Mouse (Mus musculus): ENCODE data around the gene Pax5.

- TF ChIP-seq CTCF (IDR thresholded peaks at IDR 0.05; ENCODE audit: control insufficient read depth, insufficient read depth, insufficient read length) = no peak
- no peak for TF ChIP-seq MAX (IDR thresholded peaks at IDR 0.05)
- TF ChIP-seq CEBPB (IDR thresholded peaks at IDR 0.05; ENCODE audit: low read depth) = no peak
Measured at GRCm38 (mm10) chr4:44664004-44664766, 46.1 kb downstream of the Pax5 start.
